Mouse (Mus musculus): ENCODE measurements around the gene Rimbp2. TPM values are rescaled to one million over a fixed set of nuclear protein-coding genes. Genes with fewer than 3 reads are reported as not detected.
"Not testable (repeated sequence)": the region's sequence is repeated elsewhere in the genome, so short reads cannot be mapped to it uniquely, and the experiment has no call there.

Rimbp2 gene
- polyA plus RNA-seq (2016; fragmentation: Nextera tagmentation; extraction: Ambion mirVana) = 0.42 and 0.76 TPM in 2 replicates

- Histone ChIP-seq H3K27ac (replicated peaks) (peak within 1 kb of the TSS; percentile 79), H3K27me3 (ENCODE audit: low read depth, poor library complexity, severe bottlenecking) (peaks cover 21% of the 10 kb centered on the region), H3K4me3 (peak within 1 kb of the TSS; percentile 58), H3K36me3 (no peaks in the 10 kb centered on the region), H3K9me3 (replicated peaks) (peaks cover 5% of the 10 kb centered on the region; the same call in 1 of the 2 replicates), H3K4me1 (peaks cover 26% of the 10 kb centered on the region)
- DNase-seq (ENCODE audit: low spot score) = peak; percentile 80
- 11% methylated on average over 17 of the region's 17 CpGs for WGBS
These were observed at the start of gene Rimbp2 for GRCm38 (mm10) chr5:128953278-128954070. Gene Rimbp2 (minus strand): TSS chr5:128953486.

- no peak for DNase-seq (ENCODE audit: low spot score)
- Histone ChIP-seq H3K27ac (replicated peaks) (no peak overlapping the region), H3K9me3 (replicated peaks) (no peaks in the 10 kb centered on the region), H3K4me1 (peaks cover 49% of the 10 kb centered on the region), H3K4me3 (no peak overlapping the region), H3K36me3 (peaks cover 21% of the 10 kb centered on the region), H3K27me3 (ENCODE audit: low read depth, poor library complexity, severe bottlenecking) (no peaks in the 10 kb centered on the region)
- 68% methylated on average over 14 of the region's 14 CpGs for WGBS
These were observed 49.3 kb upstream of the Rimbp2 start for GRCm38 (mm10) chr5:129002571-129003011.

- peaks cover 32% of the 10 kb centered on the region for H3K4me1 ChIP-seq
- H3K36me3 ChIP-seq = peaks cover 30% of the 10 kb centered on the region
- H3K27ac ChIP-seq (replicated peaks) = peak overlapping the region; percentile 38; the same call in 1 of the 2 replicates
- H3K9me3 ChIP-seq (replicated peaks) = no peaks in the 10 kb centered on the region
- DNase-seq (ENCODE audit: low spot score) = no peak
- no peak overlapping the region for H3K4me3 ChIP-seq
- 45% methylated on average over 8 of the region's 8 CpGs for WGBS
- H3K27me3 ChIP-seq (ENCODE audit: low read depth, poor library complexity, severe bottlenecking) = no peaks in the 10 kb centered on the region
These were observed 47.6 kb upstream of the Rimbp2 start for GRCm38 (mm10) chr5:129000706-129001468.

GRCm38 (mm10) chr5:128987141-128987954, 34.1 kb upstream of the Rimbp2 start:
- no peaks in the 10 kb centered on the region for H3K27me3 ChIP-seq (ENCODE audit: low read depth, poor library complexity, severe bottlenecking)
- H3K4me3 ChIP-seq = no peak overlapping the region
- no peaks in the 10 kb centered on the region for H3K9me3 ChIP-seq (replicated peaks)
- 89% methylated on average over 19 of the region's 19 CpGs for WGBS
- no peaks in the 10 kb centered on the region for H3K4me1 ChIP-seq
- no peak for DNase-seq (ENCODE audit: low spot score)
- no peak overlapping the region for H3K27ac ChIP-seq (replicated peaks)
- peaks cover 54% of the 10 kb centered on the region for H3K36me3 ChIP-seq

- Histone ChIP-seq H3K4me1 (no peaks in the 10 kb centered on the region), H3K4me3 (no peak overlapping the region), H3K27me3 (ENCODE audit: low read depth, poor library complexity, severe bottlenecking) (no peaks in the 10 kb centered on the region), H3K9me3 (replicated peaks) (no peaks in the 10 kb centered on the region), H3K36me3 (peaks cover 40% of the 10 kb centered on the region), H3K27ac (replicated peaks) (no peak overlapping the region)
- no peak for DNase-seq (ENCODE audit: low spot score)
- WGBS = 91% methylated on average over 13 of the region's 13 CpGs
These were observed 32.7 kb upstream of the Rimbp2 start for GRCm38 (mm10) chr5:128985946-128986345.

DNA sequence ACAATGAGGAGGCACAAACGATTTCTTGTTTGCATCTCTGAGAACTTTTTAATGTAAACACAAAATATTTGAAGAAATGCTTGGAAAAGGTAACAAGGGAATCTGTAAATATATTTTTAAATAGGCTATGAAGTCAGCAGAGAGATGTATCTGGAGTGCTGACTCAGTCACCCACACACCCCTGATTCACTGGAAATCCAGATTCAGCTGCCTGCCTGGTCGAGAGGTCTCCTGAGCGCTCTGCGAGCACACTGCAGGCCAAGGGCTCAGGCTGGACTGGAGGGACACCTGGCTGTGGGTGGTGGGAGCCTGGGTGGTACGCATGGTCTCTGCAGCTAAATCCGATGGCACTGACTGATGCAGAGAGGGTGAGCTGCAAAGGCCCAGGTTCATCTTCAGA, 31.2 kb upstream of the Rimbp2 start:
- 87% methylated on average over 6 of the region's 6 CpGs for WGBS
- Histone ChIP-seq H3K9me3 (replicated peaks) (0 out of 2 replicates have a peak, but pooled peaks cover 3% of the 10 kb centered on the region), H3K36me3 (peaks cover 28% of the 10 kb centered on the region), H3K27me3 (ENCODE audit: low read depth, poor library complexity, severe bottlenecking) (no peaks in the 10 kb centered on the region), H3K4me3 (no peak overlapping the region), H3K27ac (replicated peaks) (no peak overlapping the region), H3K4me1 (no peaks in the 10 kb centered on the region)
- DNase-seq (ENCODE audit: low spot score) = no peak

- peaks cover 21% of the 10 kb centered on the region for H3K36me3 ChIP-seq
These were observed 28.3 kb upstream of the Rimbp2 start for GRCm38 (mm10) chr5:128981607-128982006.

DNA sequence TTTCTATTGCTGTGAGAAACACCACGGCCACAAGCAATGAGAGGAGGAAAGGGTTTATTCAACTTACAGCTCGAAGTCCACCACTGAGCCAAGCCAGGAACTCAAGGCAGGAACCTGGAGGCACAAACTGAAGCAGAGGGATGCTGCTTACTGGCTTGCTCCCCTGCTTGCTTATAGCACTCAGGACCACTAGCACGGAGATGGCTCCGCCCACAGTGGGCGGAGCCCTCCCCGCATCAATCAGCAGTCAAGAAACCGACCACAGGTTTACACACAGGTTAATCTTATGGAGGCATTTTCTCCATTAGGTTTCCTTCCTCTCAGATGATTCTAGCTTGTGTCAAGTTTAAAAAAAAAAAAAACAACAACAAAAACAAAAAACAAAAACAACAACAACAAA, 27.6 kb upstream of the Rimbp2 start:
- no peak overlapping the region for H3K4me3 ChIP-seq
- no peak for DNase-seq (ENCODE audit: low spot score)
- H3K4me1 ChIP-seq = peaks cover 9% of the 10 kb centered on the region
- no peak overlapping the region for H3K27ac ChIP-seq (replicated peaks)
- peaks cover 13% of the 10 kb centered on the region for H3K36me3 ChIP-seq
- 0 out of 2 replicates have a peak, but pooled peaks cover 4% of the 10 kb centered on the region for H3K9me3 ChIP-seq (replicated peaks)
- H3K27me3 ChIP-seq (ENCODE audit: low read depth, poor library complexity, severe bottlenecking) = no peaks in the 10 kb centered on the region
- 71% methylated on average over 7 of the region's 7 CpGs for WGBS

More at GRCm38 (mm10) chr5:128981607-128982006, 28.3 kb upstream of the Rimbp2 start:
- H3K4me1 ChIP-seq = peaks cover 2% of the 10 kb centered on the region; the same call in 1 of the 2 replicates
- 32% methylated on average over 12 of the region's 12 CpGs for WGBS
- H3K27me3 ChIP-seq (ENCODE audit: low read depth, poor library complexity, severe bottlenecking) = no peaks in the 10 kb centered on the region
- H3K27ac ChIP-seq (replicated peaks) = no peak overlapping the region
- DNase-seq (ENCODE audit: low spot score) = peak; percentile 74
- no peak overlapping the region for H3K4me3 ChIP-seq
- H3K9me3 ChIP-seq (replicated peaks) = 0 out of 2 replicates have a peak, but pooled peaks cover 4% of the 10 kb centered on the region

DNA sequence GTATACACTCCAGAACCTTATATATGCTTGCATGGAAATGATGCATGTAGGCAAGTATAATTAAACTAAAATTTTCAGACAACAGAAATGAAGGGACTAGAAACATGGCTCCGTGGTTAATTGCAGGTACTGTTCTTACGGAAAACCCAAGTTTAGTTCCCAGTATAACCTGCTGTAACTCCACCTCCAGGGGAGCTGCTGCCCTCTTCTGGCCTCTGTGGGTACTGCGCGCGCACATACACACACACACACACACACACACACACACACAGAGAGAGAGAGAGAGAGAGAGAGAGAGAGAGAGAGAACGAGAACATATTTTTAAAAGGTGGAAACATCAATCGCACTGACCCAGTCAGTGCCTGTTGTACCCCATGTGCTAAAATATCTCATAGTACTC, 25.7 kb upstream of the Rimbp2 start:
- H3K9me3 ChIP-seq (replicated peaks) = 0 out of 2 replicates have a peak, but pooled peaks cover 4% of the 10 kb centered on the region
- WGBS = 96% methylated on average over 7 of the region's 7 CpGs
- DNase-seq (ENCODE audit: low spot score) = no peak
- peaks cover 22% of the 10 kb centered on the region for H3K4me1 ChIP-seq
- no peaks in the 10 kb centered on the region for H3K36me3 ChIP-seq
- no peak overlapping the region for H3K4me3 ChIP-seq
- H3K27me3 ChIP-seq (ENCODE audit: low read depth, poor library complexity, severe bottlenecking) = no peaks in the 10 kb centered on the region
- no peak overlapping the region for H3K27ac ChIP-seq (replicated peaks)

GRCm38 (mm10) chr5:128977466-128977865, 24.2 kb upstream of the Rimbp2 start:
- not testable (repeated sequence) for H3K4me3 ChIP-seq; H3K27ac ChIP-seq (replicated peaks); H3K27me3 ChIP-seq (ENCODE audit: low read depth, poor library complexity, severe bottlenecking); H3K9me3 ChIP-seq (replicated peaks); H3K36me3 ChIP-seq; DNase-seq (ENCODE audit: low spot score)
- WGBS = 86% methylated on average over 1 of the region's 1 CpGs
- peaks cover 22% of the 10 kb centered on the region for H3K4me1 ChIP-seq

GRCm38 (mm10) chr5:128976266-128976665, 23.0 kb upstream of the Rimbp2 start:
- Histone ChIP-seq H3K9me3 (replicated peaks) (0 out of 2 replicates have a peak, but pooled peaks cover 4% of the 10 kb centered on the region), H3K36me3 (no peaks in the 10 kb centered on the region), H3K4me1 (peaks cover 23% of the 10 kb centered on the region), H3K27ac (replicated peaks) (no peak overlapping the region; the same call in 1 of the 2 replicates), H3K27me3 (ENCODE audit: low read depth, poor library complexity, severe bottlenecking) (no peaks in the 10 kb centered on the region), H3K4me3 (no peak overlapping the region)
- DNase-seq (ENCODE audit: low spot score) = peak; percentile 79
- WGBS = 16% methylated on average over 4 of the region's 4 CpGs

DNA sequence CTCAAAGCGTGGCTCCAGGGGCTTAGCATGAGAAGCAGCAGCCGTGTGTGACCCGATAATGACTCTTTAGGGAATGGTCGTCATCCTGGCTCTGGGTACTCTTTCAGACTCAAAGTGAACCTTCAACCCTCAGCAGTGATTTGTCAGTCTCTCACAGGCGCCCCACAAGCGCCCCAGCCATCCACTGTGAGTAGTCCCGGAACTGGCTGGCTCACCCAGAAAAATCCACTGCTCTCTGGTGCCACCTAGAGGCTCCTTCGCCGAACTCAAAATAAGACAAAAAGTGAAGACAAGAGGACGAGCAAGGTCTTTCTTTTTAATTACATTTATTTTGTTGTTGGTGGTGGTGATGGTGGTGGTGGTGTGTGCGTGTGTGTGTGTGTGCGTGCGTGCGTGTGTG, 18.0 kb upstream of the Rimbp2 start:
- H3K27me3 ChIP-seq (ENCODE audit: low read depth, poor library complexity, severe bottlenecking) = no peaks in the 10 kb centered on the region
- H3K4me3 ChIP-seq = peak overlapping the region; percentile 24; the same call in 1 of the 2 replicates
- peaks cover 21% of the 10 kb centered on the region for H3K4me1 ChIP-seq
- no peaks in the 10 kb centered on the region for H3K36me3 ChIP-seq
- peaks cover 6% of the 10 kb centered on the region; the same call in 1 of the 2 replicates for H3K9me3 ChIP-seq (replicated peaks)
- peak; percentile 82 for DNase-seq (ENCODE audit: low spot score)
- 19% methylated on average over 14 of the region's 14 CpGs for WGBS
- 0 out of 2 replicates have a peak overlapping the region, but pooled peaks have one; percentile 46 for H3K27ac ChIP-seq (replicated peaks)

All from midbrain, embryonic 10.5 days (tissue).